Mouse (Mus musculus): ENCODE results near the gene C130079G13Rik. TPM values are rescaled to one million over a fixed set of nuclear protein-coding genes. Genes with fewer than 3 reads are reported as not detected.

Gene C130079G13Rik
- polyA plus RNA-seq (2014; fragmentation: Illumina TruSeq; extraction: RNeasy Lipid Tissue Mini Kit (QIAGEN cat#74804); ENCODE audit: low read depth, low replicate concordance), result not detected

GRCm38 (mm10) chr3:59924914-59925313 lies at the start of gene C130079G13Rik:
Gene C130079G13Rik (plus strand): TSS chr3:59925214.

Other genes with a start within 250 kb of the C130079G13Rik start
- 0.52 TPM for gene Gm5538, start 195.4 kb upstream of the C130079G13Rik start, polyA plus RNA-seq (2014; fragmentation: Illumina TruSeq; extraction: RNeasy Lipid Tissue Mini Kit (QIAGEN cat#74804); ENCODE audit: low read depth, low replicate concordance)
- not detected for gene Gm8298, start 64.2 kb upstream of the C130079G13Rik start, polyA plus RNA-seq (2014; fragmentation: Illumina TruSeq; extraction: RNeasy Lipid Tissue Mini Kit (QIAGEN cat#74804); ENCODE audit: low read depth, low replicate concordance)
- not detected for gene Aadacl2, start 81.5 kb downstream of the C130079G13Rik start, polyA plus RNA-seq (2014; fragmentation: Illumina TruSeq; extraction: RNeasy Lipid Tissue Mini Kit (QIAGEN cat#74804); ENCODE audit: low read depth, low replicate concordance)
- not detected for gene Aadac, start 100.5 kb downstream of the C130079G13Rik start, polyA plus RNA-seq (2014; fragmentation: Illumina TruSeq; extraction: RNeasy Lipid Tissue Mini Kit (QIAGEN cat#74804); ENCODE audit: low read depth, low replicate concordance)
- gene Sucnr1, start 156.7 kb downstream of the C130079G13Rik start, polyA plus RNA-seq (2014; fragmentation: Illumina TruSeq; extraction: RNeasy Lipid Tissue Mini Kit (QIAGEN cat#74804); ENCODE audit: low read depth, low replicate concordance), result 4.1 TPM